Mouse (Mus musculus) adrenal gland, postnatal 36 days (tissue): ENCODE measurements around the gene Fbxw4. TPM values are rescaled to one million over a fixed set of nuclear protein-coding genes. Genes with fewer than 3 reads are reported as not detected.

Experiments used
- DNase-seq, 2 experiments: peaks; one replicate each; pipeline ENCODE4 v3.0.0; 2021; ENCODE audit warnings: mixed read lengths in 1 of 2
- total RNA-seq, 2 experiments: library from RNA; stranded (reverse); gene quantifications; 2 replicates each; pipeline ENCODE4 v1.2.3; 2021

Gene Fbxw4
- total RNA-seq, 2 experiments from 2014 or later, result 30.7 to 35.0 TPM

- no peak for DNase-seq
These were observed 119.3 kb downstream of the Fbxw4 start for GRCm38 (mm10) chr19:45540657-45541408.

- peak; percentile 58 to 71 for DNase-seq
These were observed 122.6 kb downstream of the Fbxw4 start for GRCm38 (mm10) chr19:45537505-45537904.

GRCm38 (mm10) chr19:45535929-45536328, 124.2 kb downstream of the Fbxw4 start:
- no peak for DNase-seq

GRCm38 (mm10) chr19:45535214-45535735, 124.8 kb downstream of the Fbxw4 start:
- peak in 1 of 2 experiments; percentile 41 for DNase-seq

- DNase-seq, result peak; percentile 36 to 54
These were observed 126.5 kb downstream of the Fbxw4 start for GRCm38 (mm10) chr19:45533617-45534016.

GRCm38 (mm10) chr19:45531554-45531953, 128.6 kb downstream of the Fbxw4 start:
- DNase-seq, result no peak

GRCm38 (mm10) chr19:45530200-45530995, 129.7 kb downstream of the Fbxw4 start:
- peak; percentile 57 to 71 for DNase-seq

GRCm38 (mm10) chr19:45529294-45529693, 130.8 kb downstream of the Fbxw4 start:
- DNase-seq, result no peak

Other genes with a start within 250 kb of the Fbxw4 start
- gene Poll, start 99.8 kb downstream of the Fbxw4 start, total RNA-seq, result 10 to 100 TPM; 10.8 to 13.9 TPM
- 10 to 100 TPM; 30.3 to 30.5 TPM for gene Gm17018, start 99.7 kb downstream of the Fbxw4 start, total RNA-seq
- not detected for gene Fgf8, start 82.6 kb upstream of the Fbxw4 start, total RNA-seq
- 10 to 100 TPM; 31.7 to 38.0 TPM for gene Npm3, start 89.3 kb upstream of the Fbxw4 start, total RNA-seq
- 10 to 100 TPM; 58.5 to 67.4 TPM for gene Mgea5, start 123.5 kb upstream of the Fbxw4 start, total RNA-seq
- gene Kcnip2, start 155.7 kb upstream of the Fbxw4 start, total RNA-seq, result under 1 TPM; 0.23 to 0.36 TPM